Mouse (Mus musculus): ENCODE results near the gene Cenpb.
A peak's percentile ranks its signal among the peaks of the same experiment; 100 is the strongest.

The Cenpb gene

DNA sequence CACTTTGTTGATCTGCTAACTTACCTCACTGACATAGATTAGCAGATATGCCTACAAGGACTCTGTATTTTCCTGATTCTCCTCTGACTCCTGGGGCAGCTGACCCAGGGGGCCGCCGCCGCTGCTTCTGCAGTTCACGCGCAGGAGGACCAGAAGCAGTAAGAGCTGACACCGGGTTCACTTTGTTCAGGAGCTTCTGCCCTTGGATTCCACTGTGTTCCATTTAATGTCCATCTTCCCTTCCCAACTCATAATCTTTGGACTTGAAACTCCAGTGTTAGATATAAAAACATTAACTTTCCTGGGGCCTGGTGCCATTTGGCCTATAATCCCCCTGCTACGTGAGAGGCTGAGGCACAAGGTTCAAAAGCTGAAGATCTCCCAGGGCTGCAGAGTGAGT lies 15.9 kb downstream of the Cenpb start:
- DNase-seq: peak; percentile 95

DNA sequence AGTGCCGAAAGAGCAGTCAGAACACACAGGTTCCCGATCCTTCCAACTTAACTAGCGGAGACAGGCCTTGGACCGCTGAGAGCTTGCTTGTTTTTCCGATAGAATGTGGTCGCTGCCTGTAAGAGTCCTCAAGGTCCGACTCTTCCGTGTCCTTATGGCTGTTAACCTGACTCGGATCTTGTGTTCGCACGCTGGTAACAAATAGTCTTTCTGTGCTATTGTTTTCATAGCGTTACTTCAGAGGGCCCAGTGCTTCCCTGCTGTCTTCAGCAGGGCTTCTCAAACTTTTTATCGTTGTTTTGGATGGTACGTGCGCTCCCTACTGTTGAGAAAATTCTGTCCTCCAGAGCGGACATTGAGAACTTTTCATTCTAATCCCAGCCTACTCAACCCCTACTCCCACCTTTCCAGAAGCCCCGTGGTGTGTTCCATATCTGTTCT lies 19.2 kb downstream of the Cenpb start:
- peak; percentile 61 for DNase-seq

GRCm38 (mm10) chr2:131159938-131160581 lies 19.8 kb downstream of the Cenpb start, which contains the start of gene 1700037H04Rik:
Gene 1700037H04Rik (minus strand): TSS chr2:131160081.
- peak; percentile 98 for DNase-seq

DNA sequence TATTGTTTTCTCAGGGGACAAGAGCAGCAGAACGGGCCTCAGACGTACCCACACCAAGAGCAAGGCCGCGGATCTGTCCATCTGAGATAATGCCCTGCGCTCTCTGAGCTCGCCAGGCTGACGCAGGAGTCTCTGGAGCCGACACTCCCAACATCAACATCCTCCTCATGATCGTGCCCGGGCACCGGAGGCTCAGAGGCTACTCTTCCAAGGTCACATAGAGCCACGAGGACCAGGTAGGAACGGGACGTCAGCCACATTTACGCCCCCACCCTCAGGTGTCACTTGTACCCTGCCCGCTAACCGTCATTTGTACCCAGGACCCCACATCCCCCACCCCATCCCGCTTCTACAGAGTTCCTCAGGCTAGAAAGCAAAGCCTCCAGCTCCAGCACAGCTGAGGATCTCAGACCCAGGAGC lies 20.4 kb downstream of the Cenpb start:
- peak; percentile 52 for DNase-seq

DNA sequence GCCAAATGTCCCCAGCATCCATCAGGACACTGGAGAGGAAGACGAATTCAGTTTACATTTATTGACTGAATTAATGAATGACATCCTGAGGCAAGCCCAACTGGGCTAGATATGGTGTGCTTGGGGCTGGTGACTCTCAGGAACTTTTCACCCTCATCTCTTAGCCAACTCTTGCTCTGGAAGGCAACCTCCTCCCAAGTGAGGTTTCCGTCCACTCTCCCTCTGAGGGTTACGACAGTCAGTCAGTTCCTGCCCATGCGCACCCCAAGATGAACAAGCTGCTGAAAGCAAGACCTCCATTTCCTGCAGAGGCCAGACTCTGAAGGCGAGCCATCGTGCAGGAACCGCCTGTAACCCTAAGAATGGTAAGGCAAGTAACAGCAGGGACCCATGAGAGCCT lies 22.9 kb downstream of the Cenpb start:
- DNase-seq: no peak

GRCm38 (mm10) chr2:131154036-131154435 lies 25.8 kb downstream of the Cenpb start:
- DNase-seq: no peak

GRCm38 (mm10) chr2:131152166-131152730 lies 27.6 kb downstream of the Cenpb start:
- DNase-seq: no peak

DNA sequence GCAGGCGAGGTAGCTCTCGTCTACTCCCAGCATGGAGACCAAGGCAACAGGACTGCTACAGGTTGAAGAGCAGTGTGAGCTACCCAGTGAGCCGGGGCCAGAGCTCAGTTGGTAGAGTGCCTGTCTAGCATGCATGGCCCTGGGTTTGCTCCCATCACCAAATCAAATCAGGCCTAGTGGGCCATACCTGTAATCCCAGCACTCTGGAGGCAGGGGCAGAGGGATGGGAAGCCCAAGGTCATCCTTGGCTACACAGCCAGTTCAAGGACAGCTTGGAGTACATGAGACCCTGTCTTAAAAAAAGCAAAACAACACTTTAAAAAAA lies 30.7 kb downstream of the Cenpb start:
- DNase-seq: no peak

DNA sequence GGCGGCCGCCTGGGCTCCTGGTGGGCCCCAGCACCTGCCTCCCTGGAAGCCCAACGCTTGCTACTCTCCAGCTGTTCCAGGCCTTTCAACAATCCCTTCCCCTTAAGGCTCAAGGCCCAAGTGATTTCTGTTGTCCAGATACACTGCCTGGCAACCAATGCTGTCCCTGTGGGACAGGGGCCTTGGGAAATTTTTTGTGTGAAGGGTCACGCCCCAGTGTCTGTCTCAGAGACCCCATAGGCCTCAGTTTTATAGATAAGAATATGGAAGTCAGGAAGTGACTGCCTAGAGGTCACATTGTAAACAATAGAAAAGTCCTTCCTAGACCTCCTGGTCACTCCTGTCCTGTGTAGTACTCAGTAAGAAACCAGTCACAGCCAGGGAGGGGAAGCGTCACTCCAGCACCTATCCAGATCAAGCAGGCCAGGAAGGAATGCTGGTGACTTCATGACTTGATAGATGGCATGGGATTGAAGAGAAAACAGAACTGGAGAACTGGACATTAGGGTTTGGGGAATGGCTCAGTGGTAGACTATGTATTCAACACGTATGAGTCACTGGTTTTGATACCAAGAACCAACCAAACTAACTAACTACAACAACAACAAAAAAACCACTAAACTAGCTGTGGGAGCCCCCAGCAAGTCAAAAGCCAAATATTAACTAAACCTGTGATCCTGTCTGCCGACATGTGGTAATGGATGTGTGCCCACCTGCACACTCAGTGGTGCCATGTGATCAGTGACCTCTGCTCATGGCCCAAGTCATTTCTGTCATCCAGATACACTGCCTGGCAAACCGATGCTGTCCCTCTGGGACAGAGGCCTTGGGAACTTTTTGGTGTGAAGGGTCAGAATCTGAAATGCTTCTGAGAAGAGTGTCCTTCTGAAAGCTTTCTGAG lies 31.3 kb downstream of the Cenpb start:
- DNase-seq: no peak

DNA sequence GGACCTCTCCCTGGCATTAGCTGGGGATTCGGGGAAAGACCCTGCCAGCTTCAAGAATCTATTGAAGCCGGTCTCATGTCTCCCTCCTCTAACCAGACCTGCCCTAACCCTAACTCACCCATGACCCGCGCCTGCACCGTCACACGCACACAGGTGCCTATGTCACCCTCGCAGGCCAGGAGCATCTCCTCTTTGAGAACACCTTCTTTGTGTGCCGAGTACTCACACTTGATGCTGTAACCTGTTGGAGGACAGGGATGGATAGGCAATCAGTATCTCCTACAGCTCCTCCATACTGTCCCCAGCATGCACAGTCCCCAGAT lies 32.9 kb downstream of the Cenpb start:
- DNase-seq: no peak

GRCm38 (mm10) chr2:131146193-131147042 lies 33.4 kb downstream of the Cenpb start:
- no peak for DNase-seq

DNA sequence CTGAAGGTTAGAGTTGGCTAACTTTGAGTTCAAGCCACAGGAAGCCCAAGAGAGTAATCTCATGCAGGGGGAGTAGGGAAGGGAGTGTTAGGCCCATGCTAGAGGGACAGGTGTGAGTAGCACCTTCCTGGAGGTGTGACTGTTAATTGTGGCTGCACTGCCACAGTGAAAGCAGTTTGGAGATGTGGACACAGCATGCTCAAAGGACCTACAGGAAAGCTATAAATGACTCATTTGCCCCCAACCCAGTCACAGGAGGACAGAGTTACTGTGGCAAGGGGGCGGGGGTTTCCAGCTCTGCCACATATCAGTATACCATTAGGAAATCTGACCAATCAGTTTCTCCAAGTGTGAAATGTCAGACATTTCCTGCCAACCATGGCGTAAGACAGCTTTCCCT lies 34.3 kb downstream of the Cenpb start:
- DNase-seq: no peak

DNA sequence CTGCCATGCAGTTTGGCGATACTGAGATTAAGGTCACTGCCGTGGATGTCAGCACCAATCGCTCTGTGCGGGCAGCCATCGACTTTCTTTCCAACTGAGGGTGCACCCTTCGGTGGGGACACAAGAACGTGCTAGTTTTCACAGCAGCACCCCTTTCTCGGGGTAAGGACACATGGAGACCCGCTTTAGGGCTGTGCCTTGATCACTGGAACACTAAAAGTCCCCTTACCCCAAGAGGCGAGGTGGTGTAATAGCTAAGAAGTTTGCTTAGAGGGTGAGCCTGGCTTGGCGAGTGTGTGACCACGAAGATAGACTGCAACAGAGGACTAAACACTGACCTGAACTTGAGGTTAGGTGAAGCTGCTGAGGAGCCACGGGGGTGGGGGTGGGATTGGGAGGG lies 34.7 kb downstream of the Cenpb start:
- no peak for DNase-seq

GRCm38 (mm10) chr2:131143007-131143780 lies 36.7 kb downstream of the Cenpb start:
- DNase-seq: no peak

- DNase-seq: peak; percentile 79
These were observed 37.3 kb downstream of the Cenpb start for GRCm38 (mm10) chr2:131142592-131142991.

DNA sequence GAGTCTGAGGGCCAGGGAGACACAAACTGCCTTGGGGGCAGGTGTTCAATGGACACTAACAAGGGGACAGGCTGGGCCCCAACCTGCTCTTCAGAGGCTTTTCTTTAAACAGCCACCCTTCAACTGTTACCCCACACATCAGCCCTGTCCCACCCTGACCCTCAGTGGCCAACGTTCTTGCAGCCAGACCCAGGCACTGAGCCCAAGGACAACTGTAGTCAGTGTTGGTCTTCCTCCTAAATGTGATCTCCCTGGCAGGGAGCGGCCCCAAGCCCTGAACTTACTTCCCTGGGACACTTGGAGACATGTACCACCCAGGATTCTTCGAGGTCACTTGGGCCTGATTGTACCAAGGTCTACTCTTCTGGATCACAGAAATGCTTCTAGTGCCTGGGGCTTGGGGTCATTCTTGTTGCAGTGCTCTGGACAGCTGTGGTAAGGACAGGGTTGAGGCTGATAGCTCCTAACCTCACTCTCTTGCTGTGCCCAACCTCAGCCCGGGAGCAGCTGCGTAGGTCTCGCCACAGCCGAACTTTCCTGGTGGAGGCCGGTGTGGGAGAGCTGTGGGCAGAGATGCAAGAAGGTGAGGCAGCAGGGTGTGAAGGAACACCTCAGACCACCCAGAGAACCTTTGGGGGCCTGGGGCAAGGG lies 38.4 kb downstream of the Cenpb start:
- no peak for DNase-seq

- no peak for DNase-seq
These were observed 39.3 kb downstream of the Cenpb start for GRCm38 (mm10) chr2:131140533-131140905.

DNA sequence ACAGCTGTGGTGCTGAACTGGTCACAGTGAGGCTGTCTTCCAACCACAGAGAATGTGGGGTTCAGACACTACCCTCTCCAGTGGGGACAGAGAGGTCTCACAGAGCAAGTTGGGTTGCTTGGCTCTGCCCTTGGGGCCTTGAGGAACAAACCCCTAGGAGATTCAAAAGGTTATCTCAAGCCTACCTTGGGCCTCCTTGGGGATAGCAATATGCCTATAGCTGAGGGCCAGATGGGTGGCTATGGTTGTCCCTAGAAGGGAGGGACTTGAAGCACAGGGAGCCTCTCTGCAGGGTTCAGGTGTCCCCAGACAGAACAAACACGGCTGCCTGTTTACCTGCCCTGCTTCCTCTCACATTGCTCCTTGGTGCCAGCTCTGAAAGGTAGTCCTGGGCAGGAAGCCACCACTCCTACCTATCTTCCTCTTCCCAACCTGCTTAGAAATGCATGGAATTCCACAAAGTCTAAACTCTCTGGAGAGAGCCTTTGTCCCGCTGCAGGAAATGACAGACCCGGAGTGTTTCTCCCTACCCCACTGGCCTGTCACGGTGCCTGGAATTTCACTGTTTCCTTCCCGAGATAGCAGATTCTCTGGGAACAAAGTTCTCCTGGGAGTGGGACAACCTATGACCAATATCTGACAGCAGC lies 39.9 kb downstream of the Cenpb start:
- peak; percentile 41 for DNase-seq

DNA sequence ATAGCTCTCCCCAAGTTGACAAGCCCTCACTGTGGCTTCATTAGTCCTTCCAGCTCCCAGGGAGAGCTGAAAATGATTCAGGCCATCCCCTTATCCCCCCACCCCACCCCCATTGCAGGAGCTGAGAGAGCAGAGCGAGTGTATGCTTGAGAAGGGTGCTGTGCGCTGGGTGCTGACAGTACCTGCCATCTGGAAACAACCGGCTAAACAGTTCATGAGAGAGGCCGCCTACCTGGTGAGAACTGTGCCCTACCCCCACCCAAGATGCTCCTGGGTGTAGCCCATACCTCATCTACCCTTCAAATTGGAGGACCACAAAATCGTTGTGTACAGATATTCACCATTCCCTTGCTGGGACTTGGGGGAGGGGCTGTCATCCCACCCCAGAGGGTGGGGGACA lies 40.6 kb downstream of the Cenpb start:
- DNase-seq: no peak

DNA sequence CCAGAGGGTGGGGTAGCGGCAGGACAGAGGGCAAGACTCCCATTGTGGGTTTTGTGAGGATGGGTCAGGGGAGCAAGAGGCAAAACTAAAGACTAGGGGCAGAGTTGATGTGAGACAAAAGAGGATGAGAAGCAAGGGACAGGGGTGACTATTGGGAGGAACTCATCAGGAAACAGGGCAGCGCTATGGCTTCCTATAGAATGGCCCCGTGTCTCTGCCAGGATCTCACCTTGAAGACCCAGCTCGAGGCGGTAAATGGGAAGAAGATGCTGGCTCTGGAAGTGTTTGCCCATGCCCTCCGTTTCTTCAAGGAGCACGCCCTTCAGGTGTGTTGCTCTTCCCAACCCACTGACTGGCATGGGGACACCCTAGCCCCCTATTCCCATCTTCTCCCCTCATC lies 41.1 kb downstream of the Cenpb start:
- DNase-seq: no peak

GRCm38 (mm10) chr2:131138296-131138695 lies 41.6 kb downstream of the Cenpb start:
- DNase-seq: no peak
